Mouse (Mus musculus) liver, embryonic 16.5 days (tissue): ENCODE results near the gene Fbxl15. TPM values are rescaled to one million over a fixed set of nuclear protein-coding genes. Genes with fewer than 3 reads are reported as not detected.

ENCODE experiments used
- ATAC-seq: fragments of 200-750 bp; cut with Nextera tagmentation; 2 replicates; pipeline ENCODE4 v1.8.0; 2017; ENCODE audit warnings: low read depth, mild to moderate bottlenecking, moderate number of reproducible peaks, moderate library complexity
- H3K27ac ChIP-seq: fragments of 300-500 bp; sonication (generic); 2 replicates; pipeline ENCODE4 v1.5.1; 2014; ENCODE audit warnings: mild to moderate bottlenecking, low read length
- H3K27me3 ChIP-seq: fragments of 300-500 bp; sonication (generic); 2 replicates; pipeline ENCODE4 v1.6.1; 2014; ENCODE audit warnings: low read depth, low read length, mixed read lengths; ENCODE audit not compliant: control insufficient read depth, insufficient read depth
- H3K36me3 ChIP-seq: fragments of 300-500 bp; sonication (generic); 2 replicates; pipeline ENCODE4 v1.6.1; 2014; ENCODE audit warnings: mild to moderate bottlenecking; ENCODE audit not compliant: control insufficient read depth, insufficient read depth
- H3K4me1 ChIP-seq: fragments of 300-500 bp; sonication (generic); 2 replicates; pipeline ENCODE4 v1.6.1; 2014; ENCODE audit warnings: low read depth, low read length, mixed read lengths; ENCODE audit not compliant: control insufficient read depth
- H3K4me2 ChIP-seq: fragments of 300-500 bp; sonication (generic); 2 replicates; pipeline ENCODE4 v1.6.1; 2014; ENCODE audit warnings: low read depth, low read length, mixed read lengths
- H3K4me3 ChIP-seq: fragments of 300-500 bp; sonication (generic); 2 replicates; pipeline ENCODE4 v1.5.1; 2014; ENCODE audit warnings: low read depth, mild to moderate bottlenecking, low read length
- H3K9ac ChIP-seq: fragments of 300-500 bp; sonication (generic); 2 replicates; pipeline ENCODE4 v1.6.1; 2014; ENCODE audit warnings: low read depth, low read length
- H3K9me3 ChIP-seq: fragments of 300-500 bp; sonication (generic); replicated peaks from 2 replicates; pipeline ENCODE4 v1.6.1; 2016; ENCODE audit warnings: low read length; ENCODE audit not compliant: control insufficient read depth
- WGBS: fragments of 180-500 bp; shearing (Covaris S2); extraction: QIAGEN DNeasy Blood & Tissue Kit; methylation state at CpG from one replicate; pipeline ENCODE4 v1.1.7; 2014; ENCODE audit not compliant: insufficient replicate concordance; 5-methylcytosine and 5-hydroxymethylcytosine counted together
- polyA plus RNA-seq: library from polyadenylated mRNA; unstranded; fragments of >200 nt; fragmentation: Nextera tagmentation; extraction: Ambion mirVana; gene quantifications from 2 replicates; pipeline ENCODE4 v1.2.1, GENCODE M21; 2015

The Fbxl15 gene
- polyA plus RNA-seq, 1 experiment from 2014 or later, result 11.1 TPM

GRCm38 (mm10) chr19:46313116-46313515, 14.9 kb upstream of the Fbxl15 start:
- H3K9ac ChIP-seq, result peak overlapping the region; percentile 62; the same call in 1 of the 2 replicates
- no peak for ATAC-seq
- 81% methylated on average over 9 of the region's 9 CpGs for WGBS
- no peaks in the 10 kb centered on the region for H3K9me3 ChIP-seq
- peaks cover 6% of the 10 kb centered on the region for H3K36me3 ChIP-seq
- peak overlapping the region; percentile 85; the same call in 1 of the 2 replicates for H3K4me2 ChIP-seq
- H3K4me3 ChIP-seq, result no peak overlapping the region
- peaks cover 34% of the 10 kb centered on the region for H3K27me3 ChIP-seq
- H3K4me1 ChIP-seq, result peaks cover 61% of the 10 kb centered on the region
- peak overlapping the region; percentile 48; the same call in 1 of the 2 replicates for H3K27ac ChIP-seq

- 63% methylated on average over 6 of the region's 6 CpGs for WGBS
- H3K4me1 ChIP-seq, result peaks cover 58% of the 10 kb centered on the region
Measured at GRCm38 (mm10) chr19:46313591-46313990, 14.4 kb upstream of the Fbxl15 start.

GRCm38 (mm10) chr19:46314151-46314601, 13.8 kb upstream of the Fbxl15 start:
- peak overlapping the region; percentile 62 for H3K9ac ChIP-seq
- ATAC-seq, result peak; percentile 51
- H3K9me3 ChIP-seq, result no peaks in the 10 kb centered on the region
- 11% methylated on average over 18 of the region's 18 CpGs for WGBS
- peak overlapping the region; percentile 94 for H3K27ac ChIP-seq
- H3K4me2 ChIP-seq, result peak overlapping the region; percentile 85
- peaks cover 6% of the 10 kb centered on the region for H3K36me3 ChIP-seq
- H3K27me3 ChIP-seq, result peaks cover 44% of the 10 kb centered on the region
- H3K4me1 ChIP-seq, result peaks cover 54% of the 10 kb centered on the region
- H3K4me3 ChIP-seq, result peak overlapping the region; percentile 48

More at GRCm38 (mm10) chr19:46313591-46313990, 14.4 kb upstream of the Fbxl15 start:
- no peak for ATAC-seq
- peaks cover 39% of the 10 kb centered on the region for H3K27me3 ChIP-seq
- H3K4me2 ChIP-seq, result peak overlapping the region; percentile 85
- H3K36me3 ChIP-seq, result peaks cover 6% of the 10 kb centered on the region
- no peaks in the 10 kb centered on the region for H3K9me3 ChIP-seq
- peak overlapping the region; percentile 62; the same call in 1 of the 2 replicates for H3K9ac ChIP-seq
- peak overlapping the region; percentile 48 for H3K4me3 ChIP-seq
- peak overlapping the region; percentile 94 for H3K27ac ChIP-seq

- ATAC-seq, result peak; percentile 88
- Histone ChIP-seq H3K9ac (peak overlapping the region; percentile 66), H3K4me1 (peaks cover 52% of the 10 kb centered on the region), H3K27me3 (peaks cover 54% of the 10 kb centered on the region), H3K9me3 (no peaks in the 10 kb centered on the region), H3K27ac (peak overlapping the region; percentile 94), H3K4me2 (peak overlapping the region; percentile 85), H3K36me3 (peaks cover 6% of the 10 kb centered on the region), H3K4me3 (peak overlapping the region; percentile 48)
- WGBS, result 2% methylated on average over 14 of the region's 14 CpGs
Measured at GRCm38 (mm10) chr19:46314872-46315742, 12.9 kb upstream of the Fbxl15 start.

- peaks cover 2% of the 10 kb centered on the region for H3K36me3 ChIP-seq
- WGBS, result 42% methylated on average over 12 of the region's 12 CpGs
- peaks cover 52% of the 10 kb centered on the region for H3K4me1 ChIP-seq
- peak overlapping the region; percentile 48 for H3K4me3 ChIP-seq
- H3K27me3 ChIP-seq, result peaks cover 63% of the 10 kb centered on the region
- peak overlapping the region; percentile 94 for H3K27ac ChIP-seq
- no peaks in the 10 kb centered on the region for H3K9me3 ChIP-seq
- H3K9ac ChIP-seq, result peak overlapping the region; percentile 66
- ATAC-seq, result peak; percentile 20; the same call in 1 of the 2 replicates
- H3K4me2 ChIP-seq, result peak overlapping the region; percentile 85
Measured at GRCm38 (mm10) chr19:46315752-46316610, 12.0 kb upstream of the Fbxl15 start.

- peaks cover 52% of the 10 kb centered on the region for H3K4me1 ChIP-seq
- WGBS, result 30% methylated on average over 15 of the region's 15 CpGs
- no peak overlapping the region for H3K27ac ChIP-seq
- H3K9me3 ChIP-seq, result no peaks in the 10 kb centered on the region
- ATAC-seq, result no peak
- peak overlapping the region; percentile 52; the same call in 1 of the 2 replicates for H3K4me2 ChIP-seq
- no peaks in the 10 kb centered on the region; the same call in 1 of the 2 replicates for H3K36me3 ChIP-seq
- H3K4me3 ChIP-seq, result peak overlapping the region; percentile 45
- peaks cover 73% of the 10 kb centered on the region for H3K27me3 ChIP-seq
- no peak overlapping the region for H3K9ac ChIP-seq
Measured at GRCm38 (mm10) chr19:46316846-46317545, 11.0 kb upstream of the Fbxl15 start.

GRCm38 (mm10) chr19:46317546-46317885, 10.5 kb upstream of the Fbxl15 start:
- WGBS, result 1% methylated on average over 48 of the region's 48 CpGs
- Histone ChIP-seq H3K36me3 (no peaks in the 10 kb centered on the region; the same call in 1 of the 2 replicates), H3K9me3 (no peaks in the 10 kb centered on the region), H3K4me3 (peak overlapping the region; percentile 45), H3K4me2 (peak overlapping the region; percentile 52), H3K27ac (no peak overlapping the region), H3K4me1 (peaks cover 52% of the 10 kb centered on the region), H3K27me3 (peaks cover 78% of the 10 kb centered on the region), H3K9ac (no peak overlapping the region)
- ATAC-seq, result no peak

GRCm38 (mm10) chr19:46318031-46318471, 9.9 kb upstream of the Fbxl15 start:
- peak overlapping the region; percentile 45 for H3K4me3 ChIP-seq
- peaks cover 52% of the 10 kb centered on the region for H3K4me1 ChIP-seq
- H3K9me3 ChIP-seq, result no peaks in the 10 kb centered on the region
- H3K27me3 ChIP-seq, result peaks cover 83% of the 10 kb centered on the region
- no peaks in the 10 kb centered on the region for H3K36me3 ChIP-seq
- no peak overlapping the region for H3K9ac ChIP-seq
- H3K4me2 ChIP-seq, result peak overlapping the region; percentile 52
- no peak overlapping the region for H3K27ac ChIP-seq
- ATAC-seq, result no peak
- 3% methylated on average over 37 of the region's 42 CpGs for WGBS
